Mouse (Mus musculus) embryo, embryonic 9.5 days (tissue): ENCODE results near the gene Gm45753.
"Not testable (repeated sequence)": the region's sequence is repeated elsewhere in the genome, so short reads cannot be mapped to it uniquely, and the experiment has no call there.

Experiments
- DNase-seq: peaks from one replicate; pipeline ENCODE4 v3.0.0-alpha.2; 2017; ENCODE audit errors: extremely low spot score

Gene Gm45753

DNA sequence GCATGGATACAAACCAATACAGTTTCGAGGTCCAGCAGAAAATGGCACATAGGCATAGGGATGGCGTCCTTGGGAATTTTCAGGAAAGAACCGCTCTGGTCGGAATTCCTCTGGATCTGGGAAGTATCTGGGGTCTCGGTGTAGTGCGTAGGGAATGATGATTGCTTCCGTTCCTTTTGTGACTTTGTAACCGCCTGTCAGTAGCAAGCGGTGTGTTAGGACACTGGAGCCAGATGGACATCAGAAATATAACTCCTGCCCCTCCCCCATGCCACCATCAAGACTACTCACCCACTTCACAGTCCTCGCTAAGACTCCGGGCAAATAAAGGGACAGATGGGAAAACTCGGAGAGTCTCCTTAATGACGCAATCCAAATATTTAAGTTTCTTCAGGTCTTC, at the start of gene Gm45753:
Gm45753 (minus strand) TSS at position 101 of the 400 bp plus-strand sequence.
- no peak for DNase-seq

DNA sequence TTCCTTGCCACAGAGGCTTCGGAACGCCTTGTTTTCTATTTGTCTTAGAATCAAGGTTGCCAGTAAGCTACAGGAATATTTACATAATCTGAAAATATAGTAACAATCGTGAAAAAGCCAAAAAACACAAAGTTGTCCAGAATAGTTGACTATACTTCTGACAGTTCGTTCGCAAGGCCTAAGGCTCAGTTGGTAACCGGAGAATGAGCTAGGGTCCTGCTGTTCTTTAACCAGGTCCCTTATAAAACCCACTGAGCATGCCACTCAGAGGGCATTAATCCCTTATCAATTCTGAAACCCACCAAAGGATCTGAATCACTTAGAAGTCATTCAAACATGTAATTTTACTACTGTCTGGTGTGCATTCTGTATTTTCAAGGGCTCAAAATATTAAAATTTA, 47.5 kb upstream of the Gm45753 start:
- DNase-seq, result no peak

DNA sequence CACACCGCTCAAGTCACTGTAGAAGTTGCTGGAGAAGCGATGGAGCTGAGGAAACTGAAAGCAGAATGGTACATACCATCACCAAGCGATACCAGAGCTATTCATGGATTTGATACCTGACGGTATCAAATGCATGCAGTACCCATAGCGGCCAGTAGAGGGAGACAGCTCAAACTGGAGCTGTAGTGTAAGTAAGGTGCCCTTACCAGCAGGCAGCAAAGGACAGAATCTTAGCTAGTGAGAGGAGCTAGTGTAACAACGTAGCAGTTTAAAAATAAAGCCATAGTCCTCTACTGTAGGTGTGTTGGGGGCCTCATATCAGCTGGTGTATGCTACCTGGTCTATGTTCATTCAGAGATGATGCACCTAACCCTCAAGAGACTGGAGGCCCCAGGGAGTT, 36.8 kb upstream of the Gm45753 start:
- DNase-seq, result peak; percentile 69

DNA sequence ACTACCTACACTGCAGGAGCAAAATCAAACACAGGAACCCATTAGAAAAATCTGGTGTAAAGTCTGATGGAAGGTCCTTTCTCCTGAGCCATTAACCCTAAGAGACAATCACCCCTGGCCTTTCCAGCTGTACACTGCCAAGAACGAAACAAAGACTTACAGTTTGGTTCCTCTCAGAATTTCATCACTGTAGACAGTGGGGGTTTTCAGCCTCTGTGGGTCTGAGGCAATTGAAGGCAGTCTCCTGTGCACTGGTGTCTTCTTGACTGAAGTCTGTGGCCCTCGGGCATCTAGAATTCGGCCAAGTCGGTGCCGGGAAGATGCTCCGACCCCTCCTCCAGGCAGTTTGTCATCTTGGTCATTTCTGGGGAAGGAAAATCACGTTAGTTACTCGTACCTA, 36.0 kb upstream of the Gm45753 start:
- DNase-seq, result no peak

DNA sequence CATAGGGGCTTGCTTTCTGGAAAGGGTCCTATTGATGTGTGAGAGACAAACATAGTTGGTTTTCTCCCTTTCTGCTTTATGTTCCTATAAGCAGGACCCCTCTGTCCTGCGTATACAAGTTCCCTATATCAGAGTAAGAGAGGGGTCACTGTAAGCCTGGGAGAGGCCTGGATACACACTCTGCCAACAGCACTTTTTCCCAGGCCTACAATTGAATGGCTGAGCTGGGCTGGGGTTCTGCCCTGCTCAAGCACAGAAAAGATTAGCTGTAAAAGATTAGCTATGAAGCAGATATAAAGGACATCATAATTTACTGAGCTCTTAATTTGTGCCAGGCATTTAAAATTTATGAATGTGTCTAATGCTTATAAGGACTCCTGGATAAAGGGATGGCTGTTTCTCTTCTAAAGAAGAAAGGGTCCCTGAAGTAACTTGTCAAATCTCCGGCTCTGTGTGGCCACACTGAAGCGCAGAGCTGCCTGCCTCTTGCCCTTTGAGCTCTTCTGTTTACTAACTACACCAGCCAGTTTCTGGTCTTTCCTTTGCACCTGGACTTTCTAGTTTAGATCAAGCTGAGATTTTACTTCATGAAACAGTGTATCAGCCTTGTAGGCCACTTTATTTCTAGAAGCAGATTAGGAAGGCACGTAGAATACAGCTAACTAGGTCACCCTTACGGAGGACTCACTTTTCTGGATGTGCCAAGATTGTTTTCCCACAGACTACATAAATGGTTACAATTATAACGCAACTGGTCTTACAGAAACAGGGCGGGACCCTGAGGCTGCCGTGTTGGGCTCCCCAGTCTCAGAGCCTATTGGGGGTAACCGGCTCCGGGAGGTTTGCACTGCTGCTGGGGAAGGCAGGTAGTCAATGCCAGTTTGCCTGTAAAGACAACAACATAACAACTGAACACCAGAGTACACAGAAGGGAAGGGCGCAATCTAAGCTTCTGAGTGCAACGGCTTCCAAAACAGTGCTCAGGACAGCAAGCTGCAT, 33.7 kb upstream of the Gm45753 start:
- no peak for DNase-seq

DNA sequence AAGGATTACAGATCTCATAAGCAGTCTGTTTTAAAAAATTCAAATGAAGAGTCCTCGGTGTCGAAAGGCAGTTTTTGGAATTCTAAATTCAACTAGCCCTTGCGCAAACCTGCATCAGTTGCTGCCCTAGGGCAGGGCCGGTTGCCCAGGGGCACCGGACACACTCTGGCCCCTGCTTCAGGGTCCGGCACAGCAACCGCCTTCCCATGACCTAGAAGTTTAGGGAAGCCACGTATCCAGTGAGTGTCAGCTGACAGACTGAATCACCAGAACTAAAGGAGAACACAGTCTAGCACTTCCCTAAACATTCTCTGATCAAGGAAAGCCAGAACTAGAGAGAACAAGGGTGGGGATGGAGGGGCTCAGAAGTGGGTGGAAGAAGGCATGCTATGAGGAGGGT, 25.2 kb upstream of the Gm45753 start:
- DNase-seq, result peak; percentile 6

DNA sequence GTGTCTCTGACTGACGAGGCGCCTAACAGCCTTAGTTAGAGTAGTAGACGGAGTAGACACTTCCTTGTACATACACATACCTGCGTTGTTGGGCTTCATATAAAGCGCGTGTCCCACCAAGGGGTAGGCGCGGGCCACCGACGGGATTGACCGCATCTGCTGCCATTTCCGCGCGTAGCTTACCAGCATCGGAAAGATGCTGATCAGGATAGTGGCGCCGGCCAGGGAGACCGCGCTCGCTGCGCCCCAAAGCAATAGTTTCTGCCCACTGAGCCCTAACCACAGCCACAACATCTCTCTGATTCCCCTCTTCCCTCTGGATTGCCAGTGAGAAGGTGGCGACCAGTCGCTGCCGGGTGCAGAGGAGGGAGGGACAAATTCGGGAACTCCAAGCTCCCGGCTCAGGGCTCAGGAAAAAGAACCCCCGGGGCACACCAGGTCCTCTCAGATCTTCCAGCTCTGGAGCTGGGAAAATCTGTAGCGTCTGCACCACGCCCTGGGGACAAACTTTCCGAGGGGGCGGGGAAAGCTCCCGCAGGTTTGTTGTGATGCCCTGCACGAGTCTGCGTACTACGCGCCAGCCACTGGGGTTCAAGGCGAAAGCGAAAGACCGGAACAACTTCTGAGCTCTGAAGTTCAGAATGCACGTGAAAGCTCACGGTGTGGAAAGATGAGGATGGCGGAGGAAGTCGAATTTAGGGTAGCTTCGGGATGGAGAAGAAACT, 24.6 kb upstream of the Gm45753 start, which contains the start of gene Cyp4v3:
Cyp4v3 (minus strand) TSS at position 532 of the 725 bp plus-strand sequence.
- peak; percentile 53 for DNase-seq

DNA sequence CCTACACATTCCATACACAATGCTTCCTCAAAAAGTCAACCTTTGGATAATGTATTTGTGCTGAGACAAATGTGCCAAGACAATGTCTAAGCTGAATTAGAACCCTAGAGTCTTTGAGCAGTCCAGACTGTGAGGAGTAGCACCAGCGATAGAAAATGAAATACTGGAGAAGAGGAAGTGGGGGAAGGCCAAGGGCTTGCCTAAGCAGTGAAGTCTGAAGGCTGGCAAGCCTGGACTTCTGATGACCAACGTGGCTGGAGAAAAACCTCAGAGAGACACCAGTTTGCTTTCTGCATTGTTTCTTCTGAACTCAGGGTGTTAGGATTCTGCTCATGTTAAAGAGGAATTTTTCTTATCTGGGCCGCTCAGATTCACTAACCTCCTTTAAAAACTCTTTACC, 22.6 kb upstream of the Gm45753 start:
- DNase-seq, result no peak

DNA sequence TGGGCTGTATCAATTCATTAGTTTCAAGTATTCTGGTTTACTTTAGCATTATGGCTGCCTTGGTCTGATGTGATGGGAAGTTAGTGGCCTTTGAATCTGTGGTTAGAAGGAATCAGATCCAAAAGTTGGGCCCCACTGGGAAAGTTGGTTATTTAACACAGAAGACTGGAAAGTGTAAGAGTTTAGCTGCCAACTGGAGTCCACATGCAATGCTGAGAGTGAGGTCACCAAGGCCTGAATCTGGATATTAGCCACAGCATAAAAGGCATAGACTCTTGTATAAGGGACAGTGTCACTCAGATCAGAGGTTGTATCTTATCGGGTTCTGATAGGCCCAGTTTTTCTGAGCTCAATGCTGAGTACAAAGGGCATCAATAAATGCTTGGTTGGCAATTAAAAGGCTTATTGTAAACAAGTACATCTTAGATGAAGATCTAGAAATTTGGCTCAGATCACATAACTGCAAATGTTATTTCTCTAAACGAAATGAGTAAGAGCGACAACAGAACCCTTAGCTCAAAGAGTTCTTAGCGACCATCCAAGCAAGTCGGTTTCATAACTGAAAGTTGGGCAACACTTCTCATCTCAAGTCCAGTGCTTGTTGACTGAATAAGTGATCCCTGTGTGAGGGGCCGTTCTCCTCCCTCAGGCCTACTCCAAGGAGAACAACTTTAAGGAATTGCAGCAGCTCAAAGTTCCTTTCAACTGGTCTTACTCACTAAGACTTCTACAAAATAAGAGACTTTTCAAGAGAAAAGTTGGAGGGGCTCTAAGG, 21.1 kb upstream of the Gm45753 start:
- DNase-seq, result no peak

DNA sequence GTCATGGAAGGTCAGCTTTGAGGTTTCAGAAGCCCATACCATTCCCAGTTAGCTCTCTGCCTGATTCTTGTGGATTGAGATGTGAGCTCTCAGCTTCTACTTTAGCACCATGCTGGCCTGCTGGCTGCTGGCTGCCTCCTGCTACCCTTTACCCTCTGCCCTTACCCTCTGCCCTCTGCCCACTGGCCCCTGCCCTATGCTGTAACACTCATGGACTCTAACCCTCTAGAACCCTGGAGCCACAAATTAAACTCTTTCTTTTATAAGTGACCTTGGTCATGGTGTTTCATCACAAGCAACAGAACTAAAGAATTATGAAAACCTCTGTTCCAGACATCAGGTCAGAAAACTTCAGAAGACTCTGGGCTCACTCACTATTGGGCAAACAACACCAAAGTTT, 18.8 kb upstream of the Gm45753 start:
- not testable (repeated sequence) for DNase-seq

DNA sequence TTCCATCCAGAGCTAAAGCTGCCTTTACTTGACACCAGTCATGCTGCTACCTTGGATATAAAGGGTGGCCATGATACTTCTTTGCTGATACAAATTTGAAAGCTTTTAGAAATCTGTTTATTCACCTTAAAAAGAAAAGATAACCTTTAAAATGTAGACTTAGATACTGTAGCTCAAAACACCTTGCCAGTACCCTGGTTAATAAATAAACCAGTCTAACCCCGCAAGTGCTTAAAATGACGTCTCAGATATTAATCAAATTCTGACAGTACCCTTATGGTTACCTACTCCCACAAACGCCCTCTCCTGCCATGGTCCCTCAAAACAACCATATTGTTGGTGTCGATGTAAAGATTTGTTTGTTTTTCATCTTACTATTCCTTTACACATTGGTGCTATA, 15.9 kb upstream of the Gm45753 start:
- DNase-seq, result no peak

DNA sequence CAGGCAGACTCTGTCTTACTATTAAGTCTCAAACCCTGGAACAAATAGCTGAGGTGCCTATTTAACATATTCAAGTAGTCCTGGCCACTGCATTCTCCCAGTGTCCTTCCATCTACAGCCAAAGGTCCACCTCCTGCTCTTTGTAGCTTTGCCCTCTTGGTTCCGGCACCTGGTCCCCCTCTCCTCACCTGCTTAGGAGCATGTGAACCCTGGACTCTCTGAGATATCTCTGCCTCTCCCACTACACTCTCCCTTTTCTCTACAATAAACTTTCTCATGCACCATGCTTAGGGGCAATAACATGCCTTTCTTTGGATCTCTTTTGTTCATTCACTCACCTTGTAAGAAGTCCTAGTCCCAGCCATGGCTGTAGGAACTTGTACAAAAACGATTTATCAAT, 13.1 kb upstream of the Gm45753 start:
- DNase-seq, result no peak

DNA sequence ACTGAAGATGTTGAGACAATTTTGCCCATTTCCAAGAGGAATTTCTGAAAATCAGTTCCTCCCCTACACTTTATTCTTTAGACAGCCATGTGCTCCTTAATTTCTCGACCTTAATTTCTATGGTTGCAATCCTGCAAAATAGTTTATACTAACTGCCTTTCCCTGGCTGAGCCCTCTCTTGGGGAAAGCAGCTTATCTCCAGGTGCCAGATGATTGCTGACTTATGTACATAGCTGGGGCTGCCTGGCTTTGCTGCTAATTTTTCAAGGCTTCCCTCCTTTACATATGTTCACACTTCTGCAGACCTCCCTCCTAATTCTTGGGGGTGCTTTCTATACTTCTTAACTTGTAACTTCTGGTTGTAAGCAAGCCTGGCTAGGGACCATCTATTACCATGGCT, 12.7 kb upstream of the Gm45753 start:
- no peak for DNase-seq

DNA sequence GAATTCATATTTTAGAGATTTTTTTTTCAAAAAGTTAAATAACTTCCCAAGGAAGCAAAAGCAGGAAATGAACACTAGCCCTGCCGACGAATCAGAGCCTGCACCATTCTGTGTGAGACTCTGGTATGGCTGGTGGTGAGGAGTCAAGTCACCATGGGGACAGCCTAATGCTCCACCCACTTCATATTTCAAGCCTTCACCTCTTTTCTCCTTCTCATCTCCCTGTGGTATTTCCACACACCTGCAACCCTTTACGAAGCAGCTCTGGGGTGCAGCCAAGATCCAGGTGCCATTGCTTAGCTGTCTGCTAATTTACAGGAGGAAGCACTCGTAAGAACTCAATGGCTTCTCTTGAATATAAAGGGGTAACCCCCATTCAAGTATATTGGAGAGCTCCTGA, 2.7 kb upstream of the Gm45753 start:
- no peak for DNase-seq

DNA sequence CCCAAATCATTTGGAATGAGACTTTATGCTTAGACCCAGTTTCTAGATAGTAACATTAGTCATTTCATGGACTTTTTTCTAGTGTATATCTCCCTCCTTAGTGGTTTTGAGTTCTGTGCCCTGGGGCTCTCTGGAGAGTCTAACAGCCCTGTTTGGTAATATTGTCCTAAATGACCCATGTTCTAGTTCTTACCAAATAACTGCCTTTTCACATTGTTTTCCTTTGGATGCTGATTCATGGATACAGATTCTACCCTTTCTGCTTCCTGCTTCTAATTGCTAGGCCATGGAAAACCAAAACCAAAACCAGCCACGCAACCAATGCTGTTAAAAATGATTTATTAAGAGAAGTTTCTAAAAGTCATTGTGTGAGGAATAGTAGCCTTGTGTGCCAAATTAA, 2.8 kb downstream of the Gm45753 start:
- no peak for DNase-seq

DNA sequence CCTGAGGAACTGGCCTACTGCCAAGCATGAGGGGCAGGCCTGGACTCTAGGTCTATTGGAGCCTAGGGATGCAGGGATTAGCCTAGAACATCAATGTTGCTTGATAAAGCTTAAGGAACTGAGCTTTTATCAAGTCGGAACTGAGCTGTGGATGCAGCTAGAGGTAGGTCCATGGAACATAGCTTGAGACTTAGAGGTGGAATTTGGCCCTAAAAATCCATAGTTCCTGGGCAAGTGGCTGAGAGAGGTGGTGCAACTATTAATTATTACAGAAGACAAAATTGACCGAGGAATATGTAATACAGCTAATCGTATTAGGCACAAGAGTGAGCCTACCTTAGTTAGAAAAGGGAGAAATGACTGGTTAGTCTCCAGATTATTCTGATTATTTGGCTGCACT, 3.9 kb downstream of the Gm45753 start:
- DNase-seq, result no peak

DNA sequence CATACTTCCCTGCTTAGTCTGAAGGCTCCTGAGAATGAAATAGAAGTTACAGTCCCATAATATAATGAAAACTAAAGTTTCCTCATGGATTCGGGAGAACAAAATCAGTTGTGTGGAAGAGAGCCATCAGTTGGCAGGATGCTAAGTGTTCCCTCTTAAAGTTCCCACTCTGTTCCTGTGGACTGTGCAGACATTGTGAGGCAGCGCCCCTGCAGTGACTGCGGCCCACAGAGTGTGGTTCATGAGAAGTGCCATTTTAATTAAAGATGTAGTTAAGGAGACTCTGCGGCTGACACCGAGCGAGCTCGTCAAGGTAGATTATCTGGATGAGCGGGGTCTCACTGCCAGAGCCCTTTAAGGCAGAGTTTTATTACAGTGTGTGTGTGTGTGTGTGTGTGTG, 5.9 kb downstream of the Gm45753 start:
- no peak for DNase-seq

DNA sequence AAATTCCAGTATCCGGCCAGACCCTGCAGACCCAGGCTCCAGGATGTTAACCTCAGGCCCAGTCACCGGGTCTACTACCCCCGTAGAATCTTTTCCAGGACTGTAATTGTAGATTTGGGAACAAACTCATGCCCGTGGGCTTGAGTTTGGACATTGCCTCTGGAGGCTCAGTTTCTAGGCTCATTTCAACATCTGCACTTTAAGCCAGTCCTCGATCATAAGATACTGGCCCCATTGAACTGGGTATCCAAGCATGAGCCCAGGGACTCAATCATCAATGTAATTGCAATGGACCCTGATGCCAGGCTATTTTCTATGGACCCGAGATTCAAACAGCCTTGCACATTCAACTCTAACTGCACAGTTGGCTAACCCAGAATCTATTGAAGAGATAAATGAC, 13.0 kb downstream of the Gm45753 start:
- no peak for DNase-seq

DNA sequence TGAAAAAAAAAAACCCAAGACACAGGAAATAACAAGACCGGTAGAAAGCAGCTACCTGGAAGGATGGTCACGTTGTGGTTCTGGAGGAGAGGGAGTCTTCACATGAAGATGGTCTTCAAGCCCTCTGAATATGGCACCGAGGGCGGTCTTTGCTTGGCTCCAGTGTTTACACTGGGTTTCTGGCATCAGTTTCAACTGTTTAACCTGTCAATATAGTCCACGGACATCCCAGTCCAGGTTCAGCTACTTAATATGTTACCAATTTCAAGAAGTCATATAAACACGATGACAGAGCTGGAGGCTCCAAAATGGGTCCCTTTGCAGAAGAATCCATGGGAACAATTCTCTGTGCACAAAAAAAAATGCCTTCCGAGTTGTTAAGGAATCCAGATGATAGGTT, 13.6 kb downstream of the Gm45753 start, which contains the start of gene Klkb1:
Klkb1 (minus strand) TSS at position 173 of the 400 bp plus-strand sequence.
- DNase-seq, result no peak

DNA sequence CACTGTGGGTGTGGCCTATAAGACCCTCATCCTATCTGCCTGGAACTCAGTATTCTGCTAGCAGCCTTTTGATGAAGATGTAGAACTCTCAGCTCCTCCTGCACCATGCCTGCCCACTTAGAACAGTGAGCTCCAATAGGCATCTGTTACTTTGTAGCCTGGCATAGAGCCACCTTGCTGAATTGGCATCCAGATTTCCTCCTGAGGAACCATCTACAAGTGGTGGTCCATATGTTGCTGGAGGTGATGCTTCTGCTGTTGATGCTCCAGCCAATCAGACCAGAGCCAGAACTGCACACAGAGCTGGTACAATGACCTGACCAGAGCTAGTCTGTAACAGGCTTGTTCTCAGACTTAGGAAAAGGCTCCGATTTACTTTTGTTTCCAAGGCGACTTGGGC, 16.5 kb downstream of the Gm45753 start:
- no peak for DNase-seq

DNA sequence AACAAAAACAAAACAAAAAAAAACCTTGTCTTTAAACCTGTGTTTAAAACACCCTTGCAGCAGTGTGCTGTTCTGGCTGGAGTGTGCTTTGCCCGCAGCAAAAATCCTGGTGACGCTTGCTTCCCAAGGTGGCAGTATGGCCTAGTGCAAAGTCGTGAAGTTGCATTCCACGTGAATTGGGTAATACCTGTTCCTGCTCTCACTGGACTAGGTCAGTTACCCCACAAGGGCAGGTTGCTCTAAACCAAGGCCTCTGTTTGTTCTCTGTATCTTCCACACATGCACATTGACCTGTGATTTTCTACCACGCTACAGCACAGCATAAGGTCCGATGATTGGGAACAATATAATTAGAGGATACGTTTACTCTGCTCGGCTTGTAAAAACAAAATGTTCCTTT, 26.6 kb downstream of the Gm45753 start:
- no peak for DNase-seq

DNA sequence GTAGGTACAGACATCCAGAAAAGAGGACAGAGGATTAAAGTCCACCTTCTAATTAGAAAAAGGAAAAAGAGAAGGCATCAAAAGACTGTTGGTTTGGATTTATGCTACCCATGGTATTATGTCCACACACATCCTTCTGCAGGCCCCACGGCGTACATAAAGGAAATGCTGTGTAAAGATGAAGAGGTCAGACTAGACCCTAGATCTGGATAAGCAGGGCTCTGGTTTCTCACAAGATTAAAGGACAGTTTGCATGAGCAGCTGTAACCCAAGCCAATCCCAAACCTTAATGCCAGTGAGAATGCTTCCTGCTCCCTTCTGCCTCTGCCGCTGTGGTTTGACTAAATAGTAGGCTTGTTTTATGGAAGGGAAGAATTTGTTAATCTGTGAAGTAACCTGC, 30.8 kb downstream of the Gm45753 start:
- no peak for DNase-seq
